Mouse (Mus musculus): ENCODE measurements at regions not wholly inside any gene's neighbourhood (a gene's known extent, or its start where the extent isn't known, plus 50 kb on each side); places are given as distances from the start of the nearest gene placed in this dataset.

DNA sequence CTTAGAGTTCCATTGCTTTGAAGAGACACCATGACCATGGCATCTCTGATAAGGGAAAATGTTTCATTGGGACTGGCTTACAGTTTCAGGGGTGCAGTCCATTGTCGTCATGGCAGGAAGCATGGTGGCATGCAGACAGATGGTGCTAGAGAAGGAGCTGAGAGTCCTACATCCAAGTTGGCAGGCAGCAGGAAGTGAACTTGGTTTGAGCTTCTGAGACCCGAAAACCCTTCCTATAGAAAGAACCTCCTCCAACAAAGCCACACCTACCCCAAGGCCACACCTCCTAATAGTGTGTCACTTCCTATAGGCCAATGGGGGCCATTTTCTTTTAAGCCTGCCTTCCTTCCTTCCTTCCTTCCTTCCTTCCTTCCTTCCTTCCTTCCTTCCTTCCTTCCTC lies 107.1 kb upstream of the Serp2 start:
- ATAC-seq (replicated peaks; ENCODE audit: low FRiP score, poor library complexity, severe bottlenecking): no peak

DNA sequence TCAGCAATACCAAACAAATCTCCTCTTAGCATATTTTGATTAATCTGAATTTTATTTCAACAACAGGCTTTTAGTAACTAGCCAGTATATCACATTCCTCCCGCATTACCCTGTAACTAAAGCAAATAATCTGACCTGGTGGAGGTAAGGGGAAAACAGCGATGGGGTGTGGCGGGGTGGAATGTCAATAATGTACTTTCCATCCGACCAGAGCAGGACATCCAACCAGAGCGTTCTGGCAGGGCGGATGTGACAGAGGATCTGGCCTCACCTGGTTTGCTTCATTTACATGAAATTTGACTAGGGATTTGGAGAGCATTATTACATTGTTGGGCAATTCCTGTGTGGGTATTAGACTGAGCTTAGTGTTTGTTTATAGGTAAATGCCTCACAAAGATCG lies 106.2 kb upstream of the Serp2 start:
- ATAC-seq (replicated peaks; ENCODE audit: low FRiP score, poor library complexity, severe bottlenecking): no peak

- ATAC-seq (replicated peaks; ENCODE audit: low FRiP score, poor library complexity, severe bottlenecking): no peak
Observed at GRCm38 (mm10) chr14:76660906-76661305, 104.2 kb upstream of the Serp2 start.

DNA sequence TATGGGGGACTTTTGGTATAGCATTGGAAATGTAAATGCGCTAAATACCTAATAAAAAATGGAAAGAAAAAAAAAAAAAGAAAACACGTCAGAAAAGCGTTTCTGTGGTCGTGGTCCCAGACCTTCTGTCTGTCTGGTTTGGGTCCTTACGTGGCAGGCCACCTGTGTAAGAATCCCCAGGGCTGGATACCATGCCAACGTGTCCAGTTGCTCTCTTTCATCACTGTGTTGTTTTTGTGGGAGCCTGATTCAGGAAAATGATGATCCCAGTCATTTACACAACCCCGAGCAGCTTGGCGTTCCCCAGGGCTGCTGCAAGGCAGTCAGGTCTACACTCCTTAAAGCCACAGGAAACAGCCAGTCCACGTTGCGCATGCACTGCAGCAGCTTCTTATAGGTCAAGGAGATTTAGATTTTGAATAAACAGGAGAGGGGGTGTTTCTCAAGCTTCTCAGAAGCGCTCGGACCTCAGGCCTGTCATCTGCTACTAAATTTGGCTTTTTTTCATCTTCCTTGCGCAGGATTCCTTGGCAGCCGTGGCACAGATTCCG lies 102.3 kb upstream of the Serp2 start:
- ATAC-seq (replicated peaks; ENCODE audit: low FRiP score, poor library complexity, severe bottlenecking): no peak

DNA sequence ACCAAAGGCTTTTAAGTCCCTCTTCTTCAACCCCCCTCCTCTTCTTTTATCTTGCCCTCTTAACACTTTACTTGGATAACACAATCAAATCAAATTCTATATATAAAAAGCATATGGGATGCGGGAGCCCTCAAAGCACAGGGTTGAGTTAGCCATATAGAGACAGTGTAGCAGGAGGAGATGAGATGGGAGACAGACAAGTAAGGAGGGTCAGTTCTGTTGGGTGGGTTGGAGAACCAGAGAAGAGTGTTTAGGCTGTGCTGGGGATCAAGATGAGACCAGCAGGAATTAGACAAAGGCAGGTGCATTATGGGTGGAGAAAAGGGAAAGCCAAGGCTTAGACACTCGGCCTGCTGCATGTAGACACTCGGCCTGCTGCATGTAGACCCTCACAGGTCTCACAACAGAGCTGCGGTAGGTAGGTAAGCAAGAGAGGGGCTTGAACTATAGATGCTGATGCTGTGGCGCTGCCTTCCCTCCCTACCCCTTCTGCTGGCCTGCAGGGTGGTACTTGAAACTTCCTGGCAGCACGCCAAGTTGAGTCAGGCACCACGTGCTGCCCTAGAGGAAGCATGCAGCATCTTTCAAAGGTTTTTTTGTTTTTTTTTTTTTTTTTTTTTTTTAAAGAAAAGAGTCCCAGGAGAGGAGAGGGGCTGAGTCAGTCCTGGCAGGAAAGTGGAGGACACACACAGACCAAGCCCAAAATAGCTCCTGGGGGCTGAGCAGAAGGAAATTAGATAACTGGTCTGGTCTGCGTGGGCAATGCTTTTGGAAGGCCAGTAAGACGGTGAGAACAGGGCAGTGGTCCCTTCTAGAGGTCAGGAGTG lies 101.3 kb upstream of the Serp2 start:
- ATAC-seq (replicated peaks; ENCODE audit: low FRiP score, poor library complexity, severe bottlenecking): peak; percentile 17; the same call in 1 of the 2 replicates

- no peak for ATAC-seq (replicated peaks; ENCODE audit: low FRiP score, poor library complexity, severe bottlenecking)
Observed at GRCm38 (mm10) chr14:76657375-76657774, 100.7 kb upstream of the Serp2 start.

DNA sequence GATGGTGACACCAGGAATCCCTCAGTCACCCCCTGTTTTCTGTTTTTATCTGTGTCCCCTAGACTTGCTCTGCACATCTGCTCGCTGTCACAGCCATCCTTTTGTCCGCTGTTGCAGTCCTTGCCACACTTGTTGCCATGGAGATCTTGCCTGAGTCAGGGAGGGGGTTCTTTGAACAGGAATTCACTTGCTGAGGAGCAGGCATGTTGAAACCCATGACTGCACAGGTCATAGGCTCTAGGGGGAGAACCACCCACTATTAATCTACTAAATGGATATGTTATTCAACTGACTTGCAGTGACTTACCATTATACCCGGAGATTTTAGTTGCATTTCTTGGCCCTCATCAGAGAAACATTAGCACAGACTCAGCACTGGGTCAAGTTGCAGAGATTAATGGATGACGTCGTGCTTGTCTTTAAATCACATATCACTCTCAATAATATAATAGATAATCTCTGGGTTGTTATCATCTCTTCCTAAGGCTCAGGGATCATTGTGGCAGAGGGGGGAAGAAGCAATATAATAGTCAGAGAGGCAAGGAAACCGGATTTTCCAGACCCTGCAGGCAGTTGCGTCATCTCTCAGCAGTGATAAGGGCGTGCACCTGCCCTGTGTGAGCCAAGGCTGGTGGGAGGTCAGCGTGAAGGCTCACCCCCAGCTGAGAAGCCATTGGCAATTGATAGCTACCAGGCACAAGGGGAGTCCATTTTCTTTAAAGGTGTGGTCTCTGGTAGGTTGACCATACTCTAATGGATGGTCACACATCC lies 95.9 kb upstream of the Serp2 start:
- no peak for ATAC-seq (replicated peaks; ENCODE audit: low FRiP score, poor library complexity, severe bottlenecking)

- ATAC-seq (replicated peaks; ENCODE audit: low FRiP score, poor library complexity, severe bottlenecking): no peak
Observed at GRCm38 (mm10) chr14:76651096-76651495, 94.4 kb upstream of the Serp2 start.

- ATAC-seq (replicated peaks; ENCODE audit: low FRiP score, poor library complexity, severe bottlenecking): no peak
Observed at GRCm38 (mm10) chr14:76649927-76650326, 93.2 kb upstream of the Serp2 start.

DNA sequence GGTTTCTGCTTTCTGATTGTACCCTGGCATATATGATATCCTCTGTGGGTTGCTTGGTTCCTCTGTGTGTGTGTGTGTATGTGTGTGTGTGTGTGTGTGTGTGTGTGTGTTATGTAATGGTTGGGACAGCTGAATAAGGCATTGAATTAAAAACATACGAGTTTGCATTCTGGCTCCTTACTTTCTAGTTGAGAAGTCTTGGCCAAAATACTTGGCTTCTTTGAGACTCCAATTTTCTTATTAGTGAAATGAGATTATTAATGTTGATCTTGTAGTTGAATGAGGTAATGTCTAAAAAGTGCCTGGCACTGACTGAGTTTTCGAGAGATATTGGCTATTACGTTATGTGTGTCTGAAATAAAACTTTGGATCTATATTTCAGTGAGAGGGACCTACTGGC lies 88.0 kb upstream of the Serp2 start:
- ATAC-seq (replicated peaks; ENCODE audit: low FRiP score, poor library complexity, severe bottlenecking): no peak

DNA sequence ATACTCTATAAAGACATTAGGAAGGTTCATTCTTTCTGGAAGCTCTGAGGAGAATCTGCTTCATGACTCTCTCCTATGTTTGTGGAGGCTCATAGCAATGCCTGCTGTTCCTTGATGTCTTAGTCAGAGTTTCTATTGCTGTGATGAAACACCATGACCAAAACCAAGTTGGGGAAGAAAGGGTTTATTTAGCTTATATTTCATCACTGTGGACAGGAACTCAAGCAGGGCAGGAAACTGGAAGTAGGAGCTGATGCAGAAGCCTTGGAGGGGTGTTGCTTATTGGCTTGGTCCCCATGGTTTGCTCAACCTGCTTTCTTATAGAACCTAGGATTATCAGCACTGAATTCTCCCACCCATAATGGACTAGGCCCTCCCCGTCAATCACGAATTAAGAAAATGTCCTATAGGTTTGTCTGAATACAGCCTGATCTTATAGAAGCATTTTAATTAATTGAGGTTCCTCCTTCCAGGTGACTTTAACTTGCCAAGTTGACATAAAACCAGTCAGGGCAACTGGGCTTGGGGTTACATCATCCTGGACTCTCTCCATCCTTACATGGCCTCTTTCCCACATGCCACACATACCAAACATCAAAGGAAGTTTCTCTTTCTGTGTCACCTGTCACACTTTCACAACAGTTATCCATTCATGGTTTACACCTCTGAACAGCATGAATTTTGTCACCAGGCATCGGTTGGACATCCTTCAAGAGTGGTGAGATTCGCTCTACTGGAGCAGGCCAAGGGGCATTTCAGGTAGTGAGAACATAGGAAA lies 85.3 kb upstream of the Serp2 start:
- ATAC-seq (replicated peaks; ENCODE audit: low FRiP score, poor library complexity, severe bottlenecking): no peak

- ATAC-seq (replicated peaks; ENCODE audit: low FRiP score, poor library complexity, severe bottlenecking): no peak
Observed at GRCm38 (mm10) chr14:76633170-76633569, 76.5 kb upstream of the Serp2 start.

GRCm38 (mm10) chr14:76632763-76633162 lies 76.1 kb upstream of the Serp2 start:
- no peak for ATAC-seq (replicated peaks; ENCODE audit: low FRiP score, poor library complexity, severe bottlenecking)

GRCm38 (mm10) chr14:76631740-76632139 lies 75.1 kb upstream of the Serp2 start:
- ATAC-seq (replicated peaks; ENCODE audit: low FRiP score, poor library complexity, severe bottlenecking): no peak

DNA sequence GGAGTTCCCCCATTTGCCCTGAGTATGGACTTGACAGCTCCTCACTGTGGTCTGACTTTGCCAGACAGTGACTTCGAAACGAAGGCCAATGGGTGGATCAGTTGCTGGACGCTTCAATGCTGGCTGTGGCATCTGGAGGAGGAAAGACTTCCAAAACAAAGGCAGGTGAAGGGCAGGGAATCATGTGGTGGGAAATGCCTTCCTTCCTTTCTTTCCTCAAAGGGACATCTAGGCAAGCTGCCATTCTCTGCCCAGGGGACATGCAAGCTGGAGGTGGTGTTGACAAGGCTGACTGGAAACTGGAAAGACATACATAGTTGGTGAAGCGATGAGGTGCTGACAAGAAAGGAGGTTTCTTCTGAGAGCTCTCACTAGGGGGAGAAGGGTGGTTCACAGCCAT lies 74.5 kb upstream of the Serp2 start:
- ATAC-seq (replicated peaks; ENCODE audit: low FRiP score, poor library complexity, severe bottlenecking): no peak

GRCm38 (mm10) chr14:76629913-76630478 lies 73.3 kb upstream of the Serp2 start:
- no peak for ATAC-seq (replicated peaks; ENCODE audit: low FRiP score, poor library complexity, severe bottlenecking)

GRCm38 (mm10) chr14:76628182-76628892 lies 71.6 kb upstream of the Serp2 start:
- ATAC-seq (replicated peaks; ENCODE audit: low FRiP score, poor library complexity, severe bottlenecking): no peak

DNA sequence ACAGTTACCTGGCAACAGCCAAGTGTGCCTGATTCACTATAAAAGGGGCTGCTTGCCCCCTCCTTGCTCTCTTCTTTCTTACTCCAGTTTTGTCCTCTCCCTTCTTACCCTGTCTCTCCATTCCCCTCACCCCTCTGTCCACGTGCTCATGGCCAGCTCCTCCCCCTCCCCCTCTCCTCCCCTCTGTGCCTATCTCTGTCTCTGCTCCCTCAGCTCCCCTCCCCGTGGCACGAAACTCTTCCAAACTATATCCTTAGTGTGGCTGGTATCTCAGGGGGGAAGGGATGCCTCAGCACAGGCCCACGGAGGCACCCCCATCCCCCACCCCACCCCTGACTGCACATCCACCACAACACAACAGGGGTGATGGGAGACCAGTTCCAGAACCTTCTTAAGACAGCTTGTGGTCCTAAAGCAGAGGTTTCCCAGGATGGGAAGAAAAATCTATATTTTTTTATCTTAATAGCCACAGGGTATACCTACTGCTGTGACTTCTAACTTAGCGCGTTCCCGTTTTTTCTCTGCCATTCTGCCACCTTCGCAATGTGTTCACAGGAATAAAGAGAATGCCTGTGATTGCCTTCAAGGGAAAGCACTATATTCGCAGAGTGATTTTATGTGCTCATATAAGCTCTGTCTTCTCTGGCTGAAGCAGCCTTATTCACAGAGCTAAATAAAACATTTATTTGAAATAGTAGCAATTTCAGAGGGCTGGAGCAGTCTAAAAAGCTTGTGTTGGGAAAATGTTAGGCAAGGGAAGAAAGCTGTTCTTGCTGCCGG lies 69.1 kb upstream of the Serp2 start:
- no peak for ATAC-seq (replicated peaks; ENCODE audit: low FRiP score, poor library complexity, severe bottlenecking)

Data from erythroid progenitor cell, adult 5-6 weeks (primary cell).